Mouse (Mus musculus) CD4-positive, CD25-positive, alpha-beta regulatory T cell, adult 4 months (primary cell): ENCODE data around the gene Zfp473. TPM values are rescaled to one million over a fixed set of nuclear protein-coding genes. Genes with fewer than 3 reads are reported as not detected.
"Not testable (repeated sequence)": the region's sequence is repeated elsewhere in the genome, so short reads cannot be mapped to it uniquely, and the experiment has no call there.

ENCODE experiments used
- ATAC-seq: one replicate; pipeline ENCODE4 v1.8.0; 2017
- polyA plus RNA-seq, 2 experiments: library from polyadenylated mRNA; unstranded; fragments of 100-300 nt; shearing (Covaris generic); gene quantifications; one replicate each; pipeline ENCODE4 v1.2.1; 2017

Zfp473 gene
- polyA plus RNA-seq = under 1 TPM; 0.16 to 0.63 TPM

DNA sequence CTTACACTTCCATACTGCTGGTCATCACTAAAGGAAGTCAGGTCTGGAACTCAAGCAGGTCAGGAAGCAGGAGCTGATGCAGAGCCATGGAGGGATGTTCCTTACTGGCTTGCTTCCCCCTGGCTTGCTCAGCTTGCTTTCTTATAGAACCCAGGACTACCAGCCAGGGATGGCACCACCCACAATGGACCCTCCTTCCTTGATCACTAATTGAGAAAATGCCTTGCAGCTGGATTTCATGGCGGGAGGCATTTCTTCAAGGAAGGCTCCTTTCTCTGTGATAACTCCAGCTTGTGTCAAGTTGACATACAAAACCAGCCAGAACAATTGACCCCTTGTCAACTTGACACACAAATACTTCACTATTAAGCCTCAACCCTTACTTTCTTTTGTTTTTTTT lies at the start of gene Zfp473:
TSS of gene Zfp473 (minus strand) at position 101 of the 400 bp plus-strand sequence.
- not testable (repeated sequence) for ATAC-seq

DNA sequence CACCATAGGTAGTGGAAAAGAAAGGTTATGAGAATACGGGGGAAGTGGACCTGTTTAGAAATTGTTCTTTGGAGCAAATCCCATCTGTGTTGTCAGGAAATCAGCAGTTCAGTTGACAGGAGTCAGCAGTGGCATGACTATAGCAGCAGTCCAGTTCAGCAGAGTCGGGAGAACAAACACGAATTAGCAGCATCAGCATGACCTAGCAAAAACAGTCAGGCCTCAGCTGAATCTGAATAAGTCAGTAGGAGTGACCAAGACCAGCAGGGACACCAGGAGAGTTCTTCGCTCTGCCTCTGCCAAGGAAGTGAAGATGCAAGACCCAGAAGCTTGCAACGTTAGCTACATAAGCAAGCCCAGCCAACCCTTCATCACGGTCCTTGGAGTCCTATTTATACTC lies 41.9 kb upstream of the Zfp473 start:
- ATAC-seq = no peak

DNA sequence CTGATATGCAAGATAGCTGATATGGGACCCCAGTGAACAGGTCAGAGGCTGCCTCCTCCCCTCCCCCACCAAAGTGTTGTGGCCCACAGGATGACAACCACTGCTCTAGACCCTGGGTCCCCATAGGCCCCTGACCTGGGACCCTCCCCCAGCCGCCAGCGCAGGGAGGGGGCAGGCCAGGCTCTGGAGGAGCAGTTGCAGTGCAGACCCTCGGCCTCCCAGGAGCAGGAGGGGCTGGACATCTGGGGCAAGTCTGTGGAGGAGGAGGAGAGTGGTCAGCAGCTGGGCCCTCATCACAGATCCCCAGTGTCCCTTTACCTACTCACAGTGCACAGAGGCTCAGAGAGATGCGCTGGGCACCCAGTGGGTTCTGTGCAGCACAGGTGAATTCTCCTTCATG lies 39.2 kb upstream of the Zfp473 start:
- no peak for ATAC-seq

DNA sequence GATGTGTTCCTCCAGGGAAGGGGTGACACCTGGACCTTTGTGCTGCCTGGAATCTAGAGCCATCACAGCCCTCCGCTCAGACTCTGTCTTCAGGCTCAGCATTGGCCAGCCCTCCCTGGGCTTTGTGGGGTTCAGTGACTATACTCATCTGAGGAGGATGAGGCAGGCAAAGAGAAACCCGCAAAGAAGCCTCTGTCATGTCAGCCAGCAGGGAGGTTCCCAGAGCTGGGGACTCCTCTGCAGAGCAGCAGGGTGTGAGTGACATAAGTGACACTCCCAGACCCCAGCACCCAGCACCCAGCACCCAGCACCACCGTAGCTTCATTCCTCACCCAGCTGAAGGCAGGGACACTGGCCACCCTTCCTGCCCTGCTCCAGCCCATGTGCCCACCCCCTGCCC lies 38.7 kb upstream of the Zfp473 start:
- no peak for ATAC-seq

DNA sequence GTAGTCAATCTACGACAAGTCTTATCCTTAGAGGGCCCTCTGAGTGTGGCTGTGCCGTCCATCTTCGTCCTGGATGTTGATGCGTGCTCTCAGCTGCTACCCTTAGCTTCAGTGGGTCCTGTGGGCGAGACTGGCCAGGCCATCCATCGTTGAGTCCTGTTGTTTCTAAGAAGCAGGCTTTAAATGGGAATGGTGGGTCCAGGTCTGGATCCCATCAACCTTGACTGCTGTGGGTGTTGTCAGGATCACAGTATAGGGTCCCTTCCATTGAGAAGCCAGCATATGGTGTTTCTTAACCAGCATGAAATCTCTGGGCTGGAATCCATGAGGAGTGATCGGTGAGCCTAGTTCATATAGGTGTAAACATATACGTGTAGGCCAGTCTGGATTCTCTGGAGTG lies 29.3 kb upstream of the Zfp473 start:
- no peak for ATAC-seq

DNA sequence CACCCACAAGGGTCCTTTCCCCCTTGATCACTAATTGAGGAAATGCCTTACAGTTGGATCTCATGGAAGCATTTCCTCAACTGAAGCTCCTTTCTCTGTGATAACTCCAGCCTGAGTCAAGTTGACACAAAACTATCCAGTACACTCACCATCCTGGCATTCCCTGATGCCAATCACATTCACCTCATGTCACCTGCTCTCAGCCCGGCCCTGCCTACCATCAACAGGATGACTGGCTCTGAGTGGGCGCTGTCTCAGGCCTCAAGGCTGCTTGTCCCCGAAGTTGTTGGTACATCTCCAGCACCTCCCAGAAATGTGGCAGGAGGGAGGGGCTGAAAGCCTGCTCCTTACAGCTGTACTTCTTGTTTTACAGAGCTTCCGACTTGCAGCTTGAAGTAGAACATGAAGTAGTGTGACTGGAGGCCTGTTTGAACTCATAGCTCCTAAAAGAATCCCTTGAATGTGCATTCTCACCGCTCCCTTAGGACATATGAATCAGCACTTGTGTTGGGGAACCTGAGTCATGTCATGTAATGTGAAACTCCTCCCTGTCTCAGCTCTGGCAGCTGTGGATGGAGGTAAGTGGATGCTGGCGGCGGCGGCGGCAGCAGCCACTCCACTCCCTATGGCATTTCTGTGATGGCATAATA lies 26.1 kb upstream of the Zfp473 start:
- no peak for ATAC-seq

DNA sequence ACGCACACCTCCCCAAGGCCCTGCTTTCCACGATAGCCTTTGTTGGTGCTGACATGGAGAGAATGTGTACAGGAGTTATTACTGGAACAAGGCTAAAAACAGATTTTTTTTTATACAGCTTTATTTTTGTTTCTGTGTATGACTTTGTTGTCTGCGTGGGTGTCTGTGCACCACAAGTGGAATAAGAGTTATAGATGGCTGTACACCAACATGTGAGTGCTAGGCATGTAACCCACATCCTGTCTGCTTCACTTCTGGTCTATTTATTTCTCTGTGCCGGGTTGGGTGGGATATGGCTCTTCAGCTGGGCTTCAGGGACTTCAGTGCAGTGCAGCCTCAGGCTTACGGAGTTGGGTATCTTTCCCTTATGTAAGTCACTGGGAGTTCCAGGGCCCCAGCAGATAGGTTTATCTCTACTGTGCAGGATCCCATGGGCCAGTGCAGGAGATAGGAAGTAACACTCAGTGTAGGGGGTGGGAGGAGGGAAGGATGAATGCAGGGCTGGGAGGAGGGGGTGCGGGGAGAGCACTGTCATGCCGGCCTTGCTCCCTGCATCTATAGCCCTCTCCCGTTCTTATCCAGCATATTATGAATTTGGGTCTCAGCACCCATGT lies 21.8 kb upstream of the Zfp473 start:
- peak; percentile 96 for ATAC-seq

DNA sequence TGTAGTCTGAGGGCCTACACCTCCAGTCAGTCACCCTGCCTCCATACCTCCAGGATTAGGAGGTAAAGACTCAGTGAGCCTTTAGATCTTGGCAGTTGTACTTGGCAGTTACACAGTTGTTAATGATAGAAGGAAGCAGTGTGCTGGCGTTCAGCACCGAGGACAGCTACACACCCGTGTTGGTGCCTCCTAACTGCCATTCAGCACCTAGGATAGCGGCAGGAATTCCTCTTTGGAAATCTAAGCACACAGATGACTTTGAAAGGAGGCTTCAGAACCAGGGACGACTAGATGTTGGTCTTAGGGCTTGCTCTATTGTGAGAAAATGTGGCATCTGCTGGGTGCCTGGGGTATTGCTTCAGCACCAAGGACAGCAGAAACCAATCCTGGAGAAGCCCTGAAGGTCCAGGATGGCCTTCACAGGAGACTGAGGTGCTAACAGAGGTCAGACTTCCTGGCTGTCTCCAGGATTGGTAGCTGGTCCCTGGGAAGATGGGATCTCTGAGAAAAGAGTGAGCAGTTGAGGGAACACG lies 19.3 kb upstream of the Zfp473 start:
- ATAC-seq = no peak

DNA sequence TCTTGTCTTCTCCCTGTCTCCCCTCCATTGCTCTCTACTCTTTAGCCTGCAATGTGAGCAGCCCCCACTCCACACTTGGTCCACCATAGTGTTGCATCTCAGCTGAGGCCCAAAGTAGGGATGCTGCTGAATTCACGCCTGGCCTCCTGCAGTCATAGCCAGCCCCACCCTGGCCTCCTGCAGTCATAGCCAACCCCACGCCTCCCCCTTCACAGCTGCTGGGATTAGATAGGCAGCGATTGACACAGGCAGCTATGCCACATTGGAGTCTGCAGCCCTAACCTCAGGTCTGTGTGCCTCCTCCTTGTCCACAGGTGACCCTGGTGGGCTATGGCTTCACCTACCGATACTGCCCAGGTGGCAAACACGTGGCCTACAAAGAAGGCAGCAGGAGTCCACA lies 17.3 kb upstream of the Zfp473 start:
- ATAC-seq = no peak

DNA sequence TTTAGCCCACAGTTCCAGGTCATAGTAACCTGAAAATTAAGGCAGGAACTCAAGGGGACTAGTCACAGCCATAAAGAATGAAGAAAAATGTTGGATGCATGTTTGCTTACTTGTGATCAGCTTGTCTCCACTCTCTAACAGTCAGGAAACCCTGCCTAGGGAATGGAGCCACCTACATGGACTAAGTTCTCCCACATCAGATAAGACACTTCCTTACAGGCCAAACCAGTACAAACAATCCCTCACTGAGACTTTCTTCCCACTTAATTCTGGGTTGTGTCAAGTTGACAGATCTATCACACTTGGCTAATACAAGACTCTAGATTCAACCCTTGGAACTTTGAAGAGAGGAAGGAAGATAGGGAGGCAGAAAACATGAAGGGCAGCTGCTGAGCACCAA lies 9.5 kb upstream of the Zfp473 start:
- no peak for ATAC-seq

DNA sequence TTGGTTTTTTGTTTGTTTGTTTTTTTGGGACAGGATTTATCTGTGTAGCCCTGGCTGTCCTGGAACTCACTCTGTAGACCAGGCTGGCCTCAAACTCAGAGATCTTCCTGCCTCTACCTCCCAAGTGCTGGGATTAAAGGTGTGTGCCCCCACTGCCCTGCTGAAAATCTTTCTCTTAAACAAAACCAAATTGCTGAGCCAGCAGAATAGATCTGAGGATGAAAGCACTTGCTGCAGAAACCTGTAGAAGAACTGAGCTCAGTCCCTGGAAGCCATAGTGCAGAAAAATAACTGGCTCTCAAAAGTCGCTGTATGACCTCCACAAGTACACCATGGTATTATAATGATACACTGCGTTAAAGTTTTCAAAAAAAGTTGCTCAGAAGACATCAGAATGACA lies 6.3 kb upstream of the Zfp473 start:
- ATAC-seq = no peak

DNA sequence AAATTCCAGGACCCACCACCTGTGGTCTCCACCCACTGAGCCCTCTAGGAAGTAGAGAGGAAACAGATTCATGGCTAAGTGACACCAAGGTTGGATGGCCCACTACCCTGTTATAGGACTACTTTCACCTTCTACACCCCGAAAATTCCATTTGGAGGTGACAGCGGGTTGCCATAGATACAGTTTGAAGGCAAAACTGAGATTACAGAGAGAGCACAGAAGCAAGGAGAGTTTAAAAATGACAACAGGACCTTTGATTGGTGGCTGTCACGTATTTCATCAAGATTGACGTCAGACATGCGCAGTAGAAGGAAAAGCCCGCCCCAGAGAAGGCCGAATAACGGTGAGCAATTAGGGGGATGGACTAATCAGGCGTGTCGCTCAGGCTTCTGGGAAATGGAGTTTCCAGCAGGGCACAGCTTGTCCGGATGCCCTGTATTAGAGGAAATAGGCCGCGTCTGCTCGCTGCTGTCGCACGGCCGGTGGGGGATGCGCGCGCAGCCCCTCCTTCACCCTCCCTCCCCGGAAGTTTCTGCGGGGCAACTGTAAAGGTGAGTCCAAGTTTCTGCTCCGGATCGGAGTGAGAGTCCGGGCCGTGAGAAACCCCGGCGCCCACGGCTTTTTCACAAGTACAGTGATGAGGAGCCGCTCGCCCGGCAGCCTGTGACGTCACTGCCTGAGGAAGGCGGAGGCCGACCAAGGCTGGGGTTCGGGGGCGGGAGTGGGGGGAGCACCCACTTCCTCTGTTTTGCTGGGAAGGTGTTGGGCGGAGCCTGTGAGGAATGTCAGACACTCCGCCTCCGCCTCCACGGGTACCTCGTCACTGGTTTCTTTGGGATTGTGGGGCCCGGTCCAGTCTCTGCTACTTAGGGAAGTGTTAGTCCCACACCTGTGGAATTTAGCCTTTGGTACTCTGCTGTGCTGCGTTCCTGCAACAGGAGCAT lies 2.5 kb downstream of the Zfp473 start, which contains the start of gene Vrk3:
TSS of gene Vrk3 (plus strand) at position 313 of the 944 bp plus-strand sequence.
- ATAC-seq = peak; percentile 93

DNA sequence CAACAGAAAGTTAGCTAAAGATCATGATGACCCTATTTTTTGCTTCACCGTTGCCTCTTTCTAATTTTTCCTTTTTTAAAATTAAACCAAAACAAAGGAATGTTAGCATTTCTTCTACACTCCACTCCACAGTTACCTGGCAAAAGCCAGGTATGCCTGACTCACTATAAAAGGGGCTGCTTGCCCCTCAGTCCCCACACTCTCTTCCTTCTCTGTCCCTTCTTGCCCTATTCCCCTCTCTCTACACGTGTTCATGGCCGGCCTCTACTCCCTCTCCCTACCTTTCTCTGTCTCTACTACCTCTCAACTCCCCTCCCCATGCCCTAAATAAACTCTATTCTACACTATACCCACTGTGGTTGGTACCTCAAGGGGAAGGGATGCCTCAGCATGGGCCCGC lies 3.7 kb downstream of the Zfp473 start:
- no peak for ATAC-seq

DNA sequence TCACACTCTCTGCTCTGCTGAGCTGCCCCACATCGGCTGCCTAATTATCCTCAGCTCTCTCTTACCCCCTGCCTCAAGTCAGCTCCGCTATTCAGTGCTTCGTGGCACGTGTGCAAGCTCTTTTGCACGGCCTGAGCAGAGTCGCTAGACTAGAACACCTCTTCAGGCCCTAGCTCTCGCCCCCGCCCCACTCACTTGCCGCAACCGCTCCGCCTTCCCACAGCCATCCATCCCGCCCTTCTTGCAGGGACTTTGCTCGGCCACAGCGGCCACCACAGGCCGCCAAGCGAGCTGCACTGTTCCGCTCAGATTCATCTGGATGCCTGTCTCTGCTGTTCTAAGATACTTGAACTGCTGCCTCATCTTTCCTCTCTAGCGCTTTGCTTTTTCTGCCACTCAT lies 5.8 kb downstream of the Zfp473 start:
- peak; percentile 63 for ATAC-seq

DNA sequence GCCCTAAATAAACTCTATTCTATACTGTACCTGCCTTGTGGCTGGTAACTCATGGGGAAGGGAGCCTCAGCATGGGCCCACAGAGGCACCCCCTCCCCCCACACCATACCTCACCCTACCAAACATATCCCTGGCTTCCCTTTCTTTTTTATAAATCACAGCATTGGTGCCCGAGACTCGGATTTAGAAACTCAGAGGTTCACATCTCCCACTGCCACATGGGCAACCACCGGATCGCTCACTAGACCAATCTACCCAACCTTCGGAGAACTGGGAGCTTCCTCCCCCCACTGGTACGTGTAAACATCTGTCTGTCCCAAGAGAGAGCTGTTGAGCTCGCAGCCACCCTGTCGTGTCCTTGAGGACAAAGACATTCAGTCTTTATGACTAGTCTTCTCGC lies 6.6 kb downstream of the Zfp473 start:
- ATAC-seq = no peak

DNA sequence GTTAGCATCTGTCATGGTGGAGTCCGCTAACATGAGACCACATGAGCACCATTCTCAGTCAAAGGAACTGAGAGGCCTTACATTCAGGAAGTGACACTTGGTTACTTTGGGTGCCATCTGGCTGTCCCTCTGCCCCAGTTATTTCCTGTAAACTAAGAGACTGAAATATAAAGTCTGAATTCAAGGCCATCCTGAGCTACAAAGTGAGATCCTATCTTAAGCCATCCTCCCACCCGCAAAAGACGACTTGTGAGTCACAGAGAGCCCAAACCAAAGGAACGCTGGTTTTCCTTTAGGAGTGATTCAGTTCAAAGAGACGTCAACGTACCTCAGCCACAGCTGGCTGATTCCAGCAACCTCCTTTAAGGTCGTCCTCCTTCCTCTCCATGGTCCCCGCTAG lies 9.5 kb downstream of the Zfp473 start:
- no peak for ATAC-seq

DNA sequence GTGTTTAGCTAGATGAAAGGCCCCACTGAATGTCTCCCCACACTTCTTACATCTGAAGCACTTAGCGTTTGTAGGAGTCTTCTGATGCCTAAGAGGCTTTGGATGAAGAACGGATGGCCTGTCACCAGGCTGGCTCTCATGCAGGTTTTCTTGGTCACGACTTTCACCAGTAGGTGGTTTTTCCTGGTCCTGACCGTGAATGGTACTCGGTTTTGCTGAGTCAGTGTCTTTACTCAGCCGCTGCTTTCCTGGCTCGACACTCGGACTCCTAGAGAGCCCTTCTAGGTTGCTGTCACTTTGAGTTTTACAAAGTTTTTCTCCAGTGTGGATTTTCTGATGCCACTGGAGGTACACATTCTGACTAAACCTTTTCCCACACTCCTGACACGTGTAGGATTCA lies 17.1 kb downstream of the Zfp473 start:
- no peak for ATAC-seq

DNA sequence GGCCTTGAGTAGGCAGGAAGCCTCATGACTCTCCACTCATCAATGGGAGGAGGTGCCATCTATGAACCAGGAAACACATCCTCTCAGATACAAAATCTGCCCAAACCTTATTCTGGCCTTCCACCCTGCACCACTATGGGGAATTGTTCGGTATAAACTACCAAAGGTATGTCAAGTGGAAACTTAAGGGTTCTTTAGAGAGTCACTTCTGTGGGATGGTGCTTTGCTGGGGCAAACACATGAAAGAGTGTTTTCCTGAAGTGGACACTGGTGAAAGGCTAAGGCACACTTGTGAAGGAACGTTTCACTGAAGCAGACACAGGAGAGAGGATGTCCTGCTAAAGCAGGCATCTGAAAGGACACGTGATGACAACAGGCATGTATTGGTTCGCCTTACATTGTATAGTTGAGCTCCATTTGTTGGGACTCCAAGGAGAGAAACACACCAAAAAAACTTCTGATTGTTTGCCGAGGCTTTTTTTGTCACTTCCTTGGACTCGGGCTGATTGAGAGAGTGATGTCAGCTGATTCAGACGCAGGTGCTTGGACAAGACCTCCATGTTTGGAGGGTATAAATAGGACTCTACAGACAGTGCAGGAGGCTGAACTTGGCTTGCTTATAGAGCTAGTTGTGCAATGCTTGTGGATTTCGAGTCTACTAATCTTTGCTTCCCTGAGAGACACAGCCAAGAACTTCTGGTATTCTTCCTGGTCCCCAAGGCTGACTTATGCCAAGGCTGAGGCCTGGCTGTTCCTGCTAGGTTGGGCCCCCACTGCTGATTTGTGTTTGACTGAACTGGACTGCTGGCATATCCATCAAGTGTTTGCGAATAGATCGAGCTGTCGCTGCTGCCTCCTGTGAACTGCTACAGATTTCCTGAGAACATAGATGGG lies 22.5 kb downstream of the Zfp473 start:
- ATAC-seq = no peak

DNA sequence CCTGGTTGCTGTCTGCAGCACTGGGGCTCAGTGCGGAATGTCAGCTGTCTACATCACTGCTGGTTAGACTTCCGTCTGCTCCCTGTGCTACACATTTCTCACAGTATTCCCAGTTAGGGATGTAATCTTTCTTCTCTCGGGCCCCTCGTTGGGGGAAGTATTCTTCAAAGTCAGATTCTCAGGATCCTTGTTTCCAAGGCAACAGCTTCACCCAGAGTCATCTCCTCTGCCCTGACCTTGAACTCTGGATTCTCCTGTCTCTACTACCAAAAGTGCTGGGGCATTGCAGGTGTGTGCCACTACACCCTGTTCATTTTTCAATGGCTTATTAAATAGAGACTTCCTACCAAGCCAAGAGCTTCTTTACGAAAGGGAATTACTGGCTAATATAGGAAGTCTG lies 23.7 kb downstream of the Zfp473 start:
- ATAC-seq = no peak

DNA sequence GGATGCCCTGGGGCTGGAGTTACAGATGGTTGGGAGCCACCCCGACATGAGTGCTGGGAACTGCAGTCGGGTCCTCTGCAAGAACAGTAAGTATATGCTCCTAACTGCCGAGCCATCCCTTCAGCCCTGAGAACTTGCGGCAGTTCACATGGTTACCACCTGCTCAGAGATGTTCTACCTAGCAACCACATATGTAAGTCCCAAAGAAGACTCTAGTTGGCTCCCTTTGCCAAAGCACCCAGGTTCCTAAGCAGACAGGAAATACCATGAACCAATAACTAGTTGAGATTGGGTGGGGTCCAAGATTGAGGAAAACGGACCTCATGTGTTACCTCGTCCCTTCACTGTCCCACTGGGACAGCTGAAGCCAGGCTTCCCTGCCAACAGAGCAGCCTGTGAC lies 24.5 kb downstream of the Zfp473 start:
- peak; percentile 82 for ATAC-seq

DNA sequence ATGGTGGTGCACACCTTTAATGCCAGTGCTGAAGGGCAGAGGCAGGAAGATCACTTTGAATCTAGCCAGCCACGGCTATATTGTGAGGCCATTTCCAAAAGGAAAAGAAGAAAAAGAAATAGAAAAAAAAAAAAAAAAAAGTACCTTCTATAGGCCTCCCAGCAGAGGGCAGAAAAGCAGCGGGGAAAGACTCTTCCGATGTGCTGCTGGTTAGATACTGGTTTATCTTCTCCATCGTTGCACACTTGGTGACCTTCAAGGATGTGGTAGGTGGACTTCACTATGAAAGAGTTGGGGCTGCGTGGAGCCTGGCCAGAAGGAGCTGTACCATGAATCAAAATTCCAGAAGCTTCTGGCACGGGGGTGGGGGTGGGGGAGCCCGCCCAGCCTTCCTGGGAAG lies 26.5 kb downstream of the Zfp473 start:
- no peak for ATAC-seq

DNA sequence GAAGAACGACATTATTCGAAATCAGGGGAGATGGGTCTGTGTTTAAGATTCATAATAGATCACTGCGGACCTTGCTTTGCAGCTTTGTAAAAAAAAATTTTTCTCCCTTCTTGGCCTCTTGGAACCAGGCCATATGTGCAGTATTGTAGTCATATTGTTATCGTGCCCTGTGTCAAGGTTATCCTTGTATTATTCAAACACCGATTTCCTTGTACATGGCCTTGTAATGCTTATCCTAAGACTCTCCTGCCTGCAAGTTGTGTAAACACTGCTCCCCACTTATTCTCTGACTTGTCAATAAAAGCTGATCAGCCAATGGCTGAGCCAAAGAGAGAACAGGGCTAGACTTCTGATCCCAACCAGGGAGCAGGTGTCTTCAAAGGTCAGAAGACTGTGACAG lies 28.8 kb downstream of the Zfp473 start:
- no peak for ATAC-seq
